Mouse (Mus musculus): Measurements from ENCODE around the gene Ifnz.
"Not testable (repeated sequence)": the region's sequence is repeated elsewhere in the genome, so short reads cannot be mapped to it uniquely, and the experiment has no call there.

Gene Ifnz

GRCm38 (mm10) chr4:88788402-88788801, 6.5 kb downstream of the Ifnz start, which contains the start of gene Gm13277:
TSS of gene Gm13277 (plus strand) at chr4:88788632.
- peak; percentile 74 to 82 for DNase-seq

GRCm38 (mm10) chr4:88791250-88791649, 9.3 kb downstream of the Ifnz start, which contains the start of gene Gm13278:
TSS of gene Gm13278 (plus strand) at chr4:88791550.
- not testable (repeated sequence) for DNase-seq

- DNase-seq, result peak; percentile 51 to 55
Observed at GRCm38 (mm10) chr4:88793936-88794675, 12.2 kb downstream of the Ifnz start, which contains the start of gene Gm13275. TSS of gene Gm13275 (plus strand) at chr4:88794487.

- not testable (repeated sequence) for DNase-seq
Observed at GRCm38 (mm10) chr4:88797097-88797496, 15.2 kb downstream of the Ifnz start, which contains the start of gene Gm13279. TSS of gene Gm13279 (plus strand) at chr4:88797397.

GRCm38 (mm10) chr4:88799365-88799764, 17.4 kb downstream of the Ifnz start, which contains the start of gene Gm13285:
TSS of gene Gm13285 (plus strand) at chr4:88799665.
- DNase-seq, result not testable (repeated sequence)

- not testable (repeated sequence) for DNase-seq
Observed at GRCm38 (mm10) chr4:88802954-88803353, 21.0 kb downstream of the Ifnz start, which contains the start of gene Gm13287. TSS of gene Gm13287 (plus strand) at chr4:88803254.

- DNase-seq, result not testable (repeated sequence)
Observed at GRCm38 (mm10) chr4:88805231-88805630, 23.3 kb downstream of the Ifnz start, which contains the start of gene Gm13288. TSS of gene Gm13288 (plus strand) at chr4:88805531.

GRCm38 (mm10) chr4:88805761-88806160, 23.8 kb downstream of the Ifnz start:
- DNase-seq, result peak; percentile 9 to 36

GRCm38 (mm10) chr4:88815928-88816327, 34.0 kb downstream of the Ifnz start, which contains the start of gene Ifna7:
TSS of gene Ifna7 (plus strand) at chr4:88816228.
- no peak for DNase-seq

GRCm38 (mm10) chr4:88819659-88820058, 37.7 kb downstream of the Ifnz start, which contains the start of gene Ifna11:
TSS of gene Ifna11 (plus strand) at chr4:88819959.
- DNase-seq, result no peak

GRCm38 (mm10) chr4:88822995-88823394, 41.1 kb downstream of the Ifnz start:
- DNase-seq, result peak; percentile 35 to 45

- DNase-seq, result not testable (repeated sequence)
Observed at GRCm38 (mm10) chr4:88827116-88827515, 45.2 kb downstream of the Ifnz start, which contains the start of gene Ifna6. TSS of gene Ifna6 (plus strand) at chr4:88827416.

- peak; percentile 36 to 37 for DNase-seq
Observed at GRCm38 (mm10) chr4:88830523-88830922, 48.6 kb downstream of the Ifnz start.
